13 mouse cellular contexts compared by ENCODE assay signal in the genomic region with DNA sequence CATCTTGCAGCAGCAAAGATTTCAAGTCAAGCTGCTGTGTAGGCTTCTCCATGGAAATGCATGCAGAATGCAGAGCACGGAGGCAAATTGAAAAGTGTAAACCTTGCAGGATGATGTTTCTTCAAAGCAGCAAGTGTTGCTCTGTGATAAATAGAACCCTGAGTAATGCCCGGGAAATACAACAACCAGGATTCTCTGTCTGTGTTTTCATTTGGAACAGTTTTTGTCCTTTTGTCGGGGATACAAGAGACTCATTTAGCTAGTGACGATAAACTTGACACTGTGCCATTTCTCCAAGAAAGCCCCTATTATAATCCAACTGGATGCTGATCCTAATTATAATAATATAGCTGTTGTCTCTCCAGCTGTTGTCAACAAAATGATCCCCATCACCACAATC.
DNase-seq lines count a peak whose midpoint lies in the region; ATAC-seq lines count a peak whose summit lies in the region.
"Had no signal": no experiment of that assay in that cellular context is flagged by ENCODE, and none has a peak within 500 bp of the region (broad histone marks: within the 10 kb centered on the region; RNA-seq: fewer than 3 reads in every experiment).

No protein-coding gene starts in this region.

- no peak overlapping the region for H3K27ac ChIP-seq in midbrain, embryonic 12.5 days (replicated peaks)
- H3K27ac ChIP-seq in midbrain, embryonic 10.5 days (replicated peaks), result no peak overlapping the region
- no peak overlapping the region; the same call in 1 of the 2 replicates for H3K27ac ChIP-seq in hindbrain, embryonic 12.5 days
- H3K27ac ChIP-seq in midbrain, embryonic 16.5 days (ENCODE audit: low read length), result no peak overlapping the region
- H3K27ac ChIP-seq: limb, embryonic 12.5 days; macrophage had no signal

- 47% methylated on average over 4 of the region's 4 CpGs for WGBS in midbrain, embryonic 12.5 days
- WGBS in midbrain, embryonic 10.5 days, result 73% methylated on average over 4 of the region's 4 CpGs
- 48% methylated on average over 4 of the region's 4 CpGs for WGBS in hindbrain, embryonic 12.5 days
- 26% methylated on average over 4 of the region's 4 CpGs for WGBS in midbrain, embryonic 16.5 days

- peaks cover 15% of the 10 kb centered on the region for H3K4me1 ChIP-seq in midbrain, embryonic 12.5 days
- peaks cover 26% of the 10 kb centered on the region for H3K4me1 ChIP-seq in midbrain, embryonic 10.5 days
- no peaks in the 10 kb centered on the region for H3K4me1 ChIP-seq in hindbrain, embryonic 12.5 days
- H3K4me1 ChIP-seq in midbrain, embryonic 16.5 days (ENCODE audit: control insufficient read depth, insufficient read depth, low read length), result peaks cover 4% of the 10 kb centered on the region; the same call in 1 of the 2 replicates
- H3K4me1 ChIP-seq: limb, embryonic 12.5 days had no signal

- H3K27me3 ChIP-seq in midbrain, embryonic 12.5 days, result no peaks in the 10 kb centered on the region
- H3K27me3 ChIP-seq in midbrain, embryonic 10.5 days (ENCODE audit: low read depth, poor library complexity, severe bottlenecking), result no peaks in the 10 kb centered on the region
- no peaks in the 10 kb centered on the region for H3K27me3 ChIP-seq in hindbrain, embryonic 12.5 days
- H3K27me3 ChIP-seq in midbrain, embryonic 16.5 days (ENCODE audit: control insufficient read depth, insufficient read depth, low read depth, low read length), result no peaks in the 10 kb centered on the region
- H3K27me3 ChIP-seq: limb, embryonic 12.5 days had no signal

- H3K4me3 ChIP-seq in midbrain, embryonic 12.5 days, result no peak overlapping the region
- no peak overlapping the region for H3K4me3 ChIP-seq in midbrain, embryonic 10.5 days
- no peak overlapping the region for H3K4me3 ChIP-seq in hindbrain, embryonic 12.5 days
- no peak overlapping the region for H3K4me3 ChIP-seq in midbrain, embryonic 16.5 days (ENCODE audit: low read depth, low read length)
- H3K4me3 ChIP-seq: limb, embryonic 12.5 days had no signal

- no peaks in the 10 kb centered on the region for H3K9me3 ChIP-seq in midbrain, embryonic 12.5 days
- H3K9me3 ChIP-seq in midbrain, embryonic 10.5 days (replicated peaks), result no peaks in the 10 kb centered on the region
- H3K9me3 ChIP-seq in hindbrain, embryonic 12.5 days (replicated peaks), result no peaks in the 10 kb centered on the region
- no peaks in the 10 kb centered on the region for H3K9me3 ChIP-seq in midbrain, embryonic 16.5 days (replicated peaks; ENCODE audit: control insufficient read depth, low read length, poor library complexity, severe bottlenecking)
- H3K9me3 ChIP-seq: limb, embryonic 12.5 days had no signal

- ATAC-seq in midbrain, embryonic 12.5 days (ENCODE audit: low FRiP score, low read depth), result peak; percentile 47; the same call in 1 of the 2 replicates
- ATAC-seq in hindbrain, embryonic 12.5 days (ENCODE audit: low FRiP score), result peak; percentile 56; the same call in 1 of the 2 replicates
- ATAC-seq in midbrain, embryonic 16.5 days, result peak; percentile 51

- no peak overlapping the region for H3K4me2 ChIP-seq in midbrain, embryonic 12.5 days (replicated peaks)
- no peak overlapping the region for H3K4me2 ChIP-seq in hindbrain, embryonic 12.5 days (replicated peaks)
- no peak overlapping the region for H3K4me2 ChIP-seq in midbrain, embryonic 16.5 days (ENCODE audit: low read length)
- H3K4me2 ChIP-seq: limb, embryonic 12.5 days had no signal

- H3K9ac ChIP-seq in midbrain, embryonic 12.5 days (replicated peaks), result no peak overlapping the region
- no peak overlapping the region for H3K9ac ChIP-seq in hindbrain, embryonic 12.5 days
- no peak overlapping the region for H3K9ac ChIP-seq in midbrain, embryonic 16.5 days (ENCODE audit: low read depth, low read length)
- H3K9ac ChIP-seq: limb, embryonic 12.5 days had no signal

- DNase-seq in cerebellum, adult 9-11 months, result peak; percentile 10
- no peak for DNase-seq in cerebellum, postnatal 25 days
- DNase-seq in midbrain, embryonic 10.5 days (ENCODE audit: low spot score), result no peak
- no peak for DNase-seq in heart, adult 11 months
- no peak for DNase-seq in thymus, adult 18-20 months
- DNase-seq: heart, postnatal 36 days; kidney, adult 18-20 months; kidney, postnatal 4 days had no signal

- no peaks in the 10 kb centered on the region for H3K36me3 ChIP-seq in midbrain, embryonic 12.5 days
- H3K36me3 ChIP-seq in midbrain, embryonic 10.5 days, result no peaks in the 10 kb centered on the region
- H3K36me3 ChIP-seq in hindbrain, embryonic 12.5 days, result no peaks in the 10 kb centered on the region
- H3K36me3 ChIP-seq in midbrain, embryonic 16.5 days (ENCODE audit: control insufficient read depth, insufficient read depth, low read length), result no peaks in the 10 kb centered on the region
- H3K36me3 ChIP-seq: limb, embryonic 12.5 days had no signal
